Mouse (Mus musculus) gastrocnemius, postnatal 10 days (tissue): ENCODE data around the gene Canx. TPM values are rescaled to one million over a fixed set of nuclear protein-coding genes. Genes with fewer than 3 reads are reported as not detected.

ENCODE experiments used
- DNase-seq: peaks from one replicate; pipeline ENCODE4 v3.0.0; 2021; ENCODE audit warnings: mixed read lengths
- microRNA-seq, 2 experiments: library from miRNA; unstranded; fragments of <30 nt; microRNA quantifications; one replicate each; pipeline ENCODE4 v1.2.0; 2021
- total RNA-seq, 2 experiments: library from RNA; stranded (reverse); gene quantifications; 2 replicates each; pipeline ENCODE4 v1.2.3; 2021

The Canx gene
- total RNA-seq, 2 experiments from 2014 or later, result 146 to 173 TPM

GRCm38 (mm10) chr11:50275568-50276151 is 49.8 kb downstream of the Canx start:
- DNase-seq, result no peak

- no peak for DNase-seq
Measured at GRCm38 (mm10) chr11:50275077-50275476, 50.4 kb downstream of the Canx start.

- DNase-seq, result no peak
Measured at GRCm38 (mm10) chr11:50272819-50273218, 52.7 kb downstream of the Canx start.

GRCm38 (mm10) chr11:50269885-50270284 is 55.6 kb downstream of the Canx start:
- DNase-seq, result no peak

- DNase-seq, result no peak
Measured at GRCm38 (mm10) chr11:50269163-50269562, 56.3 kb downstream of the Canx start.

- DNase-seq, result no peak
Measured at GRCm38 (mm10) chr11:50266997-50267396, 58.5 kb downstream of the Canx start.

- peak; percentile 34 for DNase-seq
Measured at GRCm38 (mm10) chr11:50265931-50266330, 59.5 kb downstream of the Canx start.

- DNase-seq, result no peak
Measured at GRCm38 (mm10) chr11:50263198-50263597, 62.3 kb downstream of the Canx start.

GRCm38 (mm10) chr11:50262020-50262419 is 63.5 kb downstream of the Canx start:
- no peak for DNase-seq

- no peak for DNase-seq
Measured at GRCm38 (mm10) chr11:50258310-50258709, 67.2 kb downstream of the Canx start.

GRCm38 (mm10) chr11:50256615-50257014 is 68.9 kb downstream of the Canx start:
- no peak for DNase-seq

GRCm38 (mm10) chr11:50254010-50254580 is 71.4 kb downstream of the Canx start:
- no peak for DNase-seq

- DNase-seq, result no peak
Measured at GRCm38 (mm10) chr11:50253393-50253792, 72.1 kb downstream of the Canx start.

- DNase-seq, result no peak
Measured at GRCm38 (mm10) chr11:50252684-50253265, 72.7 kb downstream of the Canx start.

GRCm38 (mm10) chr11:50252166-50252565 is 73.3 kb downstream of the Canx start:
- no peak for DNase-seq

GRCm38 (mm10) chr11:50248473-50249171 is 76.9 kb downstream of the Canx start:
- no peak for DNase-seq

GRCm38 (mm10) chr11:50245269-50245668 is 80.2 kb downstream of the Canx start:
- no peak for DNase-seq

Small RNAs within 50 kb of the gene (microRNA-seq; reads per million reads assigned to microRNA genes)
- gene Mir804, result 0 reads per million in 2 experiments

Other genes with a start within 250 kb of the Canx start
- gene Tbc1d9b, start 194.3 kb downstream of the Canx start, total RNA-seq, result 10 to 100 TPM; 23.2 to 30.1 TPM
- 1 to 10 TPM; 6.3 to 7.5 TPM for gene Mrnip, start 151.2 kb downstream of the Canx start, total RNA-seq
- 100 to 1,000 TPM; 196 to 231 TPM for gene Sqstm1, start 114.8 kb downstream of the Canx start, total RNA-seq
- 10 to 100 TPM; 31.2 to 35.0 TPM for gene Mgat4b, start 114.8 kb downstream of the Canx start, total RNA-seq
- gene Ltc4s, start 87.1 kb downstream of the Canx start, total RNA-seq, result 1 to 10 TPM; 2.3 to 3.9 TPM
- 10 to 100 TPM; 11.7 to 13.9 TPM for gene Maml1, start 33.4 kb downstream of the Canx start, total RNA-seq
- not detected for gene Cby3, start 28.8 kb upstream of the Canx start, total RNA-seq
- gene Hnrnph1, start 51.3 kb upstream of the Canx start, total RNA-seq, result 100 to 1,000 TPM; 123 to 164 TPM
- 10 to 100 TPM; 21.1 to 21.7 TPM for gene Rufy1, start 105.5 kb upstream of the Canx start, total RNA-seq